Mouse (Mus musculus): ENCODE measurements at regions not wholly inside any gene's neighbourhood (a gene's known extent, or its start where the extent isn't known, plus 50 kb on each side); places are given as distances from the start of the nearest gene placed in this dataset.
"Not testable (repeated sequence)": the region's sequence is repeated elsewhere in the genome, so short reads cannot be mapped to it uniquely, and the experiment has no call there.

GRCm38 (mm10) chr2:17943506-17943905 lies 53.3 kb downstream of the H2al2a start:
- in situ Hi-C loops (cut with MboI; ENCODE audit: low pct_ligation_motif_present, low pct_unique_long_range_greater_than_20kb, low sequenced_read_pairs): no loop called here
- TF ChIP-seq TBP (conservative IDR thresholded peaks at IDR 0.05; ENCODE audit: low read depth, low read length) (no peak), POLR2AphosphoS2 (IDR thresholded peaks at IDR 0.05; ENCODE audit: low read depth, low read length) (no peak), MAX (IDR thresholded peaks at IDR 0.05; ENCODE audit: low read length) (no peak), E2F4 (IDR thresholded peaks at IDR 0.05; ENCODE audit: insufficient replicate concordance, low read depth, low read length) (no peak), IRF4 (IDR thresholded peaks at IDR 0.05; ENCODE audit: low read depth, low read length) (no peak)
- no peak overlapping the region for H3K27ac ChIP-seq (ENCODE audit: insufficient read depth, low read depth)

DNA sequence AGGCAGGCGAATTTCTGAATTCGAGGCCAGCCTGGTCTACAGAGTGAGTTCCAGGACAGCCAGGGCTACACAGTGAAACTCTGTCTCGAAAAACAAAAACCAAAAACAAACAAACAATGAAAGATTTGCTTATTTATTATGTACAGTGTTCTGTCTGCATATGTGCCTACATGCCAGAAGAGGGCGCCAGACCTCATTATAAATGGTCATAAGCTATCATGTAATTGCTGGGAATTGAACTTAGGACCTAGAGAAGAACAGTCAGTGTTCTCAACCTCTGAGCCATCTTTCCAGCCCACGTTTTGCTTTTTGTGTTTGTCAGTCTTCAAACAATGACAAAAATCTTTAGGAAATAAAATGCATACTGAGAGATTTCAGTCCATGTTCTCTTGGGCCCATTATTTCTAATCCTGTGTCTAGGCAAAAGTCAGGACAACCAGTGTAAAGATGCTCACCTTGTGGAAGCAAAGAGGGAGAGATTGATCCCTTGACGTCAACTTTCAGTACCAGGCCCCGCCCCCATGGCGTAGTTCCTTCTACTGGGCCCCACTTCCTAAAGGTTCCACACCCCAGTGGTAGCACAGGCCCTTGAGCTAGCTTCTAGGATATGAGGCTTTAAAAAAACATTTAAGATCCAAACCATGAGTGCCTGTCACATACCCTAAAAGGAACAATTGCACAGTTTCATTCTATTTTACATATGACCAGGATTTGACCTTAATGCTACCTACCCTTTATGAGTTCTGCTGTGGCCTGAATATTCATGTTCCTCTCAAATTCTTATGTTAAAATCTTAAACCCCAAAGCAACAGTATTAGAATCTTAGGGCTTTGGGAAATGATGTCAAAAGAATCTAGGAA lies 54.0 kb downstream of the H2al2a start:
- in situ Hi-C loops (cut with MboI; ENCODE audit: low pct_ligation_motif_present, low pct_unique_long_range_greater_than_20kb, low sequenced_read_pairs) (no loop called here), dilution Hi-C loops (cut with MboI; ENCODE audit: extremely low pct_ligation_motif_present, extremely low pct_unique_long_range_greater_than_20kb, low sequenced_read_pairs) (no loop called here)
- no peak overlapping the region for H3K4me2 ChIP-seq (ENCODE audit: insufficient read depth, low read depth, poor library complexity, severe bottlenecking)
- TF ChIP-seq JUND (conservative IDR thresholded peaks at IDR 0.05; ENCODE audit: low read depth, low read length) (no peak), GABPA (IDR thresholded peaks at IDR 0.05; ENCODE audit: insufficient replicate concordance, low read depth, low read length) (no peak), CHD2 (IDR thresholded peaks at IDR 0.05; ENCODE audit: low read length) (no peak), CTCF (conservative IDR thresholded peaks at IDR 0.05 in 1 of 2, IDR thresholded peaks at IDR 0.05 in 1 of 2; ENCODE audit: low read depth in 2 of 2, low read length in 2 of 2) (peak; percentile 31 to 61; a peak in 2 of 4 replicates), SMC3 (IDR thresholded peaks at IDR 0.05; ENCODE audit: low read depth, low read length) (peak; percentile 46), MAZ (IDR thresholded peaks at IDR 0.05; ENCODE audit: low read depth, low read length) (no peak), RAD21 (IDR thresholded peaks at IDR 0.05; ENCODE audit: low read depth, low read length) (peak; percentile 64), MAX (IDR thresholded peaks at IDR 0.05; ENCODE audit: low read length) (no peak)
- no peaks in the 10 kb centered on the region for H3K27me3 ChIP-seq (replicated peaks)
- no peak overlapping the region for H3K27ac ChIP-seq (ENCODE audit: insufficient read depth, low read depth)
- peaks cover 3 to 4% of the 10 kb centered on the region in 2 experiments; a peak in 3 of 4 replicates for H3K4me1 ChIP-seq (ENCODE audit: control insufficient read depth in 1 of 2, insufficient read depth in 2 of 2)
- H3K4me3 ChIP-seq (replicated peaks in 1 of 3; ENCODE audit: low read depth in 2 of 3, low read length in 2 of 3, poor library complexity in 1 of 3): no peak overlapping the region
- no peaks in the 10 kb centered on the region for H3K36me3 ChIP-seq (replicated peaks in 1 of 2; ENCODE audit: control insufficient read depth in 1 of 2, insufficient read depth in 1 of 2, low read length in 1 of 2)
- DNase-seq (ENCODE audit: extremely low read depth): peak; percentile 45
- no peak overlapping the region for H3K9ac ChIP-seq (ENCODE audit: insufficient read depth, low read depth)
- H3K79me2 ChIP-seq (replicated peaks; ENCODE audit: control insufficient read depth, extremely low read depth, insufficient read depth, poor library complexity, severe bottlenecking): no peaks in the 10 kb centered on the region
- no peaks in the 10 kb centered on the region for H3K9me3 ChIP-seq (replicated peaks; ENCODE audit: low read length)

More at GRCm38 (mm10) chr2:17943506-17943905, 53.3 kb downstream of the H2al2a start:
- Histone ChIP-seq H3K36me3 (replicated peaks in 1 of 2; ENCODE audit: control insufficient read depth in 1 of 2, insufficient read depth in 1 of 2, low read length in 1 of 2) (no peaks in the 10 kb centered on the region), H3K4me1 (ENCODE audit: control insufficient read depth in 1 of 2, insufficient read depth in 2 of 2) (peaks cover 3 to 4% of the 10 kb centered on the region in 2 experiments; a peak in 3 of 4 replicates), H3K4me3 (replicated peaks in 1 of 3; ENCODE audit: low read depth in 2 of 3, low read length in 2 of 3, poor library complexity in 1 of 3) (no peak overlapping the region), H3K9me3 (replicated peaks; ENCODE audit: low read length) (no peaks in the 10 kb centered on the region), H3K9ac (ENCODE audit: insufficient read depth, low read depth) (no peak overlapping the region), H3K79me2 (replicated peaks; ENCODE audit: control insufficient read depth, extremely low read depth, insufficient read depth, poor library complexity, severe bottlenecking) (no peaks in the 10 kb centered on the region), H3K4me2 (ENCODE audit: insufficient read depth, low read depth, poor library complexity, severe bottlenecking) (no peak overlapping the region), H3K27me3 (replicated peaks) (no peaks in the 10 kb centered on the region)
- dilution Hi-C loops (cut with MboI; ENCODE audit: extremely low pct_ligation_motif_present, extremely low pct_unique_long_range_greater_than_20kb, low sequenced_read_pairs): no loop called here
- DNase-seq (ENCODE audit: extremely low read depth): no peak

DNA sequence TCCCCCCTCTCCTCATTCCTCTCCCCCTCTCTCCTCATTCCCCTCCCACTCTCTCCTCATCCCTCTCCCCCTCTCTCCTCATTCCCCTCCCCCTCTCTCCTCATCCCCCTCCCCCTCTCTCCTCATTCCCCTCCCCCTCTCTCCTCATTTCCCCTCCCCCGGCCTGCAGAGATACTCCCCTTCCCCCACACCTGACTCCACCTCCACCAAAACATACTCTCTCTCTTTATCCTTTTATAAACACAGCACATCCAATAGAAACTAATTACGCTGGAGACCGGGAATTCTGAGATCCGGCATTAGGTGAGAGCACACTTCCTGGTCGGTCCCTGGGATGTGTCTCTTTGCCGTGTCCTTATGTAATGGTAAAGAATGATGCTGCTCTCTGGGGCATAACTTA lies 54.8 kb downstream of the H2al2a start:
- DNase-seq (ENCODE audit: extremely low read depth): no peak
- Histone ChIP-seq H3K4me1 (ENCODE audit: control insufficient read depth in 1 of 2, insufficient read depth in 2 of 2) (peaks cover 3 to 4% of the 10 kb centered on the region in 2 experiments; a peak in 3 of 4 replicates), H3K27ac (ENCODE audit: insufficient read depth, low read depth) (no peak overlapping the region), H3K36me3 (replicated peaks in 1 of 2; ENCODE audit: control insufficient read depth in 1 of 2, insufficient read depth in 1 of 2, low read length in 1 of 2) (no peaks in the 10 kb centered on the region), H3K79me2 (replicated peaks; ENCODE audit: control insufficient read depth, extremely low read depth, insufficient read depth, poor library complexity, severe bottlenecking) (no peaks in the 10 kb centered on the region), H3K9ac (ENCODE audit: insufficient read depth, low read depth) (no peak overlapping the region), H3K4me2 (ENCODE audit: insufficient read depth, low read depth, poor library complexity, severe bottlenecking) (no peak overlapping the region), H3K4me3 (replicated peaks in 1 of 3; ENCODE audit: low read depth in 2 of 3, low read length in 2 of 3, poor library complexity in 1 of 3) (no peak overlapping the region), H3K9me3 (replicated peaks; ENCODE audit: low read length) (no peaks in the 10 kb centered on the region), H3K27me3 (replicated peaks) (no peaks in the 10 kb centered on the region)
- in situ Hi-C loops (cut with MboI; ENCODE audit: low pct_ligation_motif_present, low pct_unique_long_range_greater_than_20kb, low sequenced_read_pairs) (no loop called here), dilution Hi-C loops (cut with MboI; ENCODE audit: extremely low pct_ligation_motif_present, extremely low pct_unique_long_range_greater_than_20kb, low sequenced_read_pairs) (no loop called here)
- TF ChIP-seq SMC3 (IDR thresholded peaks at IDR 0.05; ENCODE audit: low read depth, low read length) (no peak), TCF12 (IDR thresholded peaks at IDR 0.05; ENCODE audit: low read depth, low read length) (no peak), SIN3A (IDR thresholded peaks at IDR 0.05; ENCODE audit: low read length) (no peak)

- H3K9ac ChIP-seq (ENCODE audit: insufficient read depth, low read depth); H3K9me3 ChIP-seq (replicated peaks; ENCODE audit: low read length); in situ Hi-C loops (cut with MboI; ENCODE audit: low pct_ligation_motif_present, low pct_unique_long_range_greater_than_20kb, low sequenced_read_pairs); DNase-seq (ENCODE audit: extremely low read depth); H3K27ac ChIP-seq (ENCODE audit: insufficient read depth, low read depth); H3K79me2 ChIP-seq (replicated peaks; ENCODE audit: control insufficient read depth, extremely low read depth, insufficient read depth, poor library complexity, severe bottlenecking); H3K4me3 ChIP-seq (replicated peaks in 1 of 3; ENCODE audit: low read depth in 2 of 3, low read length in 2 of 3, poor library complexity in 1 of 3); H3K36me3 ChIP-seq (replicated peaks in 1 of 2; ENCODE audit: control insufficient read depth in 1 of 2, insufficient read depth in 1 of 2, low read length in 1 of 2); H3K4me1 ChIP-seq (ENCODE audit: control insufficient read depth in 1 of 2, insufficient read depth in 2 of 2); H3K4me2 ChIP-seq (ENCODE audit: insufficient read depth, low read depth, poor library complexity, severe bottlenecking); H3K27me3 ChIP-seq (replicated peaks); dilution Hi-C loops (cut with MboI; ENCODE audit: extremely low pct_ligation_motif_present, extremely low pct_unique_long_range_greater_than_20kb, low sequenced_read_pairs): not testable (repeated sequence)
Measured at GRCm38 (mm10) chr2:17939857-17940848, 56.6 kb downstream of the H2al2a start.
